Mouse (Mus musculus) B cell, adult 62 days (primary cell): ENCODE measurements around the gene Rab15. TPM values are rescaled to one million over a fixed set of nuclear protein-coding genes. Genes with fewer than 3 reads are reported as not detected.

ENCODE experiments used
- total RNA-seq: library from RNA; stranded (reverse); gene quantifications from 4 replicates; pipeline ENCODE4 v1.2.4, GENCODE M21; 2023

Gene Rab15
- not detected in 4 replicates for total RNA-seq

DNA sequence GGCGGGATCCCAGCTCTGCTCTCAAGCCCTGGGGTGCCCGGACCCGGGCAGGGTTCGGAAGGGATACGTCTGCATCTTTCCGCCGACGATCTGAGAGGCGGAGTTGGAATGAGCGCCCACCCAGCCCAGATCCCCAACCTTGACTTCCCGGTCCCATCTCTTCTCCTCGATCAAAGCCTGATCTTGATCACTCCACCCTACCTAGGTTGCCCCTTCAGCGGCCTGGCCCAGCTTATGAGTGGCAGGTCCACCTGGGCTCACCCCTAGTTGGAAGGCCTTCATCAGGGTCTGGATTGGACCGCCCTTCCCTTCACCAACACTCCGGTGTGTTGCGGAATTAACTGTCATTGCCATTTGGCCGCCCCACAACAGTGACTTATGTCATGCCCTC lies at the start of gene Rab15:
Rab15 (minus strand) TSS at position 258 of the 391 bp plus-strand sequence.

GRCm38 (mm10) chr12:76795350-76795749 lies 27.4 kb downstream of the Rab15 start, which contains the start of gene Gpx2:
TSS of gene Gpx2 (minus strand) at chr12:76795554.

GRCm38 (mm10) chr12:76765354-76765851 lies 57.3 kb downstream of the Rab15 start, which contains the start of the genes Churc1 and Fntb:
TSS of gene Churc1 (plus strand) at chr12:76765538.
TSS of gene Fntb (plus strand) at chr12:76765589.

Other genes with a start within 250 kb of the Rab15 start
- 0.06 to 0.20 TPM (median 0.12 TPM) in 4 replicates for gene Sptb, start 112.4 kb downstream of the Rab15 start, total RNA-seq
- gene Churc1, start 57.4 kb downstream of the Rab15 start, total RNA-seq: 31.5 to 42.8 TPM (median 35.9 TPM) in 4 replicates
- 8.9 to 15.2 TPM (median 13.4 TPM) in 4 replicates for gene Fntb, start 57.3 kb downstream of the Rab15 start, total RNA-seq
- gene Gpx2, start 27.4 kb downstream of the Rab15 start, total RNA-seq: 0.85 TPM in 1 of 4 replicates, not detected in the others
- gene Max, start 139.3 kb upstream of the Rab15 start, total RNA-seq: 171 to 176 TPM (median 175 TPM) in 4 replicates